Mouse (Mus musculus) R1 (cell line): ENCODE data around the gene Pkp4.
A peak's percentile ranks its signal among the peaks of the same experiment; 100 is the strongest.

Source experiments
- DNase-seq: peaks from one replicate; pipeline ENCODE4 v3.0.0-alpha.2; 2018; ENCODE audit warnings: low read depth, low spot score

The Pkp4 gene

DNA sequence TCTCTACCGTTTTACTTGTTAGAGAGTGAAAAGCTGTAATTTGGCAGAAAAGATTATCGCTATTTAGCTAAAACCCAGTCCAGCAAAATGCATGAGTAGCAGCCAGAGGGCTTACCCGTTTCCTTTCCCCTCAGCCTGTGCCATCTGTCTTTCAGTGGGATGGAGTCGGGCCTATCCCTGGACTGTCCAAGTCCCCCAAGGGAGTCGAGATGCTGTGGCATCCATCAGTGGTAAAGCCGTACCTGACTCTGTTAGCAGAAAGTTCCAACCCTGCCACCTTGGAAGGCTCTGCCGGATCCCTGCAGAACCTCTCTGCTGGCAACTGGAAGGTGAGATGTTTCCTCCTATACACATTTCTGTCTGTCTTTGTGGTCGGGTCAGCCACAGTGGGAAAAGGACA lies 178.3 kb downstream of the Pkp4 start:
- DNase-seq, result no peak

DNA sequence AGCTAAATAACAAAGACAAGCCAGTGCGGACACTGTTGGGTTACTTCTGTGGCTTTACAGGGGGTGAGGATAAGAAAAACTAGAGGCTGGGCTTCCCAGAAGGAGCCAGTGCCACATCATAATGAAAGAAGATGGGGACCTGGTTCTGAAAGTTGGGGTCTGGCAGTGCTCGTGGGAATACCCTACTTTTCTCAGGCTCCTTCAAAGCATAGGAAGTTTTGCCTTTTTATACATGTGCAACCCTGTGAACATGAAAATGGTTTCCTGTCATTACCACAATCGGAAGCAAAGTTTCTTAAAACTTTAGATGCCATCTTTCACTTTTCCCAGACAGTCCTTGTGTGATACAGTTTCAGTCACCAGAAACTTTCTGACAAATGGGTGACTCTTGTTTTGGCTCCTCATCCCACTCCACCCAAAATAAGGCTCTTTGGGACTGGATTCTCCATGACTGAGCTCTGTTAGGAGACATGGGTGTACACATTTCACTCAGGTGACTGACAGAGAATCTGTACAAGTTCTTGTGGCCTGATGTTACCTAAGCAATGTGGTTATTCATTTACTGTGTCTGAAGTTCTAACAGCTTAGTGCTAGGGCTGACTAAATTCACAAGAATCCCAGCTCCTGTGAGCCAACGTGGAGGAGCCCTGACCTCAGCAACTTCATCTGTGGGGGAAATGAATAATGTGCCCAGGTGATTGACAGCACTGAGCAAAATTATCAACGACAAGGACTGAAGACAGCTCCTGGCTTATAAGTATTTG lies 179.3 kb downstream of the Pkp4 start:
- no peak for DNase-seq

DNA sequence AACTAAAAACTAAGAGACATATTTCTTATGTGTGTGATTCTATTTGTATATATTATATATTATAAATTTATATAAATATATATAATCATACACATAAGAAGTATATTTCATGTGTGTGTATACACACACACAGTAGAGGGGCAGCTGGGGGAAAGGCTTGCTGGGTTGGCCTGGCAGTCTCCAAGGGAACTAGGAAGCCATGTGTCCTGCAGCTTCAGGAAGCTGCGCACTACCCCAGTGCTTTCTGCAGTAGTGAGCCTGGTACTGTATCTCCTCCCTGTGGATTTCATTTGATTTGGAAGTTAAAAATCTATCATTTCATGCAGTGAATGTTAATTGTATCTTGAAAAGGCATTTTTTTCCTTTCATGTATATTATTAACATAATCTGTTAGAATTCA lies 180.2 kb downstream of the Pkp4 start:
- no peak for DNase-seq

DNA sequence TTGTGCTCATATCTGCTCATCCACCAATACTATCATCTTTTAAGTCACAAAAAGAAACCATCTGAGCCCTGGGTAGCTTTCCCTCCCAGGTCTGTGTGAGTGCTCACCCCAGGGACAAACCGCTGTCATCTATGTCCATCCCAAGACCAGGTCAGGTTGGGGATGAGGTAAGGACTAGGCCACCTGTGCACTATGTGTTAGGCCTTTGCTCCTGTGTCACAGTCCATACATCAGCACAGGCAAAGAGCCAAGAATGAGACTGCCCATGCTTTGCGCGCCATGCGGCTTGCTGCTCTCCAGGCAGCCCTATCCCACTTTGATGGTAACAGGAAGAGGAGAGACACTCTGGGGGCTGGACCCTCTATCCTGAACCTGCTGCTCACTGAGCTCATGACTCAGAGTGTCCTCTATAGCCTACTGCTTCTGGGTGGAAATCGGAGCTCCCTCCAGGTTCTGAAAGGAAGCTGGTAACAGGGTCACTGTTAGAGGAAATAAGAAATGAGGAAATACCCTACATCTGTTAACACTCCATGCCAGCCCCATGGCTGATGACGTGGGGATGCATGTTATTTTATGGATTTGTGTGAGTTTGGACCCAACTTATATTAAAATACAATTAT lies 182.1 kb downstream of the Pkp4 start:
- no peak for DNase-seq

DNA sequence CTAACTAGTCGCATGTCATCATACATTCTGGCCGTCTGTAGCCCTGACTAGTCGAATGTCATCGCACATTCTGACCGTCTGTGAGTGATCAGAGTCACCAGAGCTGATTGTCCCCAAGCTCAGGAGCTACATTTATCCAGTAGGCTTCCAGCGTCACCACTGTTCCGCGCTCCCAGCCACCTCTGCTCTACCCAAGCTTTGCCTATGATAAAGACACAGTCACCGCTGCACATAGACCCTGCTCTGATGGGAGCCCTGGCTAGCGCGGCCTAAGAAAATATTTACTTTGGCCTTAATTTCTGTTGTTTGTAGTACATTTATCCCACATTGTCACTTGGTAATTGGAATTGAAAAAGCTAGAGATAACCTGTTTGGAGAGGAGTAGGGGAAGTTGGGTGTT lies 183.2 kb downstream of the Pkp4 start:
- DNase-seq, result no peak

DNA sequence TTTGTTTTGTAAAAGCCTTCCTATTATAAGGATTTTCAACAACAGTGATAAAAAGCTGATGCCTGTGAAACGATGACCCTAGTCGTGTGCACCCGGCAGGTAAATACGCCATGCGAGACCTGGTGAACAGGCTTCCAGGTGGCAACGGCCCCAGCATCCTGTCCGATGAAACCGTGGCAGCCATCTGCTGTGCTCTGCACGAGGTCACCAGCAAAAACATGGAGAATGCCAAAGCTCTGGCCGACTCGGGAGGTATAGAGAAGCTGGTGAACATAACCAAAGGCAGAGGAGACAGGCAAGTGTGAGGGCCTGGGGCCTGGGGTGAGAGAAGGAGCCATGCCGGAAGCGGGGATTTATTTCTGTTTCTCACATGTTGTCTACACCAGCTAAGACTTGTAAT lies 184.0 kb downstream of the Pkp4 start:
- DNase-seq, result no peak

DNA sequence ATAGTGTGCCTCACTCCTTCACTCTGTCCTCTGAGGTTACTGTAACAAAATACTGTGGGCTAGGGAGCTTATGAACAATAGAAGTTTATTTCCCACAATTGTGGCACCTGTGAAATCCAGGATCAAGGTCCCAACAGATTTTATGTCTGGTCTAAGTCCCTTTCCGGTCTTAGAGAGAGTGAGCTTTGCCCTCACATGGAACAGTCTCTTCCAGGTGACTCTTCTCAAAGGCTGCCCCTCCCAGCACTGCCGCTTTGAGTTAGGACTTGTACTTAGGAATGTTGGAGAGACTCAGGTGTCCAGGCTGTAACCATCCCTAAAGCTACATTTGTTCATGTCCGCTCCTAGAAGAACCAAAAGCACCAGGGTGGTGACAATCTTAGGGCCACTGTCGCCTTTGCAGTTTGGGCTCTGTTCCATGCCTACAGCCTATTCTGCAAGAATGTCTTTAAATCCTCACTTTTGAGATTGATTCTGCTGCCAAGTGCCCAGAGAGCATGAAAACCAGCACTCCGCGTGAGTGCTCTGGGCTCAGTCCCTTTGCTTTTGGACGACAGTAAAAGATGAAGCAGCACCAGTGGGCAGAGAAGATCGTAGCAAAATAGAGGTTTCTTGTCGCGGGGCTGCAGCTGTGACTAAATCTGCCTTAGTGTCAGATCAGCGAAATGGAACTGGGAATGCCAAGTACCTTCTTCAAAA lies 184.6 kb downstream of the Pkp4 start:
- no peak for DNase-seq

DNA sequence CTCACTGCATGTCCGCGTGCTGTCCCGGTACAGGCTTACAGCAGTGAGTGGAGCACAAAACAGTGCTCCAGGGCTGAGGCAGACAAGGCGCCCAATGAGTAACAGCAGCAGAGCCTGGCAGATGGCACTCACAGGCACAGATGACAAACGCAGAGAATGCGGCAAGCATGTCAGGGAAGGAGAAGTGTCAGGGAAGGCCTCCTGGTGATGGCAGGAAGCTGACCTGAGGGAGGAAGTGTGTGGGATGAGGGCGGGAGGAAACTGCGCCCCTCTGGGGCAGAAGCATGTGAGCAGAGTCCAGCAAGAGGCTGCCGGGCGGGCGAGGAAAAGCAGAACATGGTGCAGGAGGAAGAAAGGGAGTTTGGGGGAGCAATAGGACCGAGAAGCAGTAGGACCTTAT lies 185.8 kb downstream of the Pkp4 start:
- peak; percentile 54 for DNase-seq

DNA sequence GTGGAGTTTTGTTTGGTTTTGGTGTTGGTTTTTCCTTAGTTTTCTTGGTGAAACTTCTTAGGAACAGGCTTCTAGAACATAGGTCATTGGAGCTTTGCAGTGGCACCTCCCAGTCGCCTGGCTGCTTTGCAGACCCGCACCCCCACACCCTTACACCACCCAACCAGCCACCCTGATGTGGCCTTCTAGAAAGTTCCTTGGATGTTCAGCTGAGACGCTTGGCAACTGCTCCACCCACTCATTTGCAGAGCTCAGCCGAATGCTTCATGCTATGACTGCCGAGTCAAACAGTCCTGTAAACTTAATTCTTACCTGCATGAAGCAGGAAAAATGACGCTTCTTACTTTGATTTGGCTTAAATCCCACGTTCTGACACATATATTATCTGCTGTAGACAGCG lies 187.9 kb downstream of the Pkp4 start:
- no peak for DNase-seq

DNA sequence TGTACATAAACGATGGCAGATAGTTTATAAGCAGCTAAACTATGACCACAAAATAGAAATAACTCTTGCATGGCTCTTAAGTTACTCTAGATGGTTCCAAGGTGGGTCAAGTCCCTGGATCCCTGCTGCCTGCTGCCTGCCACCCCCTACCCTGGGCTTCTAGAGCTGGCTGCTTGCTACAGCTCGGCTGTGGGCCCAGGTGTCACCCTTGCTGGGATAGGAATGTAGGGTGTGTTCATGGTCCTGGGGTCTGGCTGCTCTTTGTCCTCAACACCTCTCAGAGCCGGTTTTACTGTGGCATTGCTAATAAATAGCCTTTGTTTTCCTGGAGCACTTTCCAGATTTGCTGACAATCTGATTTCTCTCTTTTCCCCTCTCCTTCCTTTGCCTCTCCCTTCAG lies 189.4 kb downstream of the Pkp4 start:
- DNase-seq, result peak; percentile 80

DNA sequence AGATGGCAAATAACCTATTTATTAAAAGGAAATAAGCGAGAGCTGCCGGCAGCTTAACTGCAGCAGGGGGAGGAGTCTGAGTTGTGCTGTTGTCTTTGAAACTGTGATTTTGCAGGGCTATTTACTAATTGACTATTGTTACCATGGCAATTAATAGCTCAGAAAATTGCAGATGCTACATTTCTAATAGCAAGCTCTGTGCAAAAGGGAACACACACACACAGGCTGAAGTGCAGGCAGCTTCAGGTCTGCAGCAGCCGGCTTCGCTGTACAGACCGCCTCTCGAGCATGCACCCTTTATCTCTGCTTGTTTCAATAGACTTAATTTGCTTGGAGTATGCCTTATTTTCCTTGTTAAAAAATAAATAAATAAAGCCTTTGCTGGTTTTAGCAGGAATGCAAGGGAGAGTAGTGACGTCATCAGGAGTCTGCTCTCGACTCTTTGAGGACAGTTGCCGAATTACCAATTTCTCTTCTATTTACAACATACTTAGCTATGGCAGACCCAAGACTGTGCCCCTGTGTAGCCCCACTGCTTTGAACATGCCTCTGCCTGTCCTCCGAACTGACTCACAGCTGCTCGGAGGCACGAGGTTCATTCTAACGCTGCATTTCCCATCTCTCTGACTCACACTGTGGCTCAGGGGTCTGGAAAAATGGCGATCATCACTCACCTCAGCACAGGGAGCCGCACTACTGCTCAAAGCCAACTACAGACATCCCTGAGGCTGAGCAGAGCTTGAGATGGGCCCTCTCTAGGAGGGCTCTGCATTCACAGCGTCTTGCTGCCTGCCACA lies 190.9 kb downstream of the Pkp4 start:
- peak; percentile 43 for DNase-seq

DNA sequence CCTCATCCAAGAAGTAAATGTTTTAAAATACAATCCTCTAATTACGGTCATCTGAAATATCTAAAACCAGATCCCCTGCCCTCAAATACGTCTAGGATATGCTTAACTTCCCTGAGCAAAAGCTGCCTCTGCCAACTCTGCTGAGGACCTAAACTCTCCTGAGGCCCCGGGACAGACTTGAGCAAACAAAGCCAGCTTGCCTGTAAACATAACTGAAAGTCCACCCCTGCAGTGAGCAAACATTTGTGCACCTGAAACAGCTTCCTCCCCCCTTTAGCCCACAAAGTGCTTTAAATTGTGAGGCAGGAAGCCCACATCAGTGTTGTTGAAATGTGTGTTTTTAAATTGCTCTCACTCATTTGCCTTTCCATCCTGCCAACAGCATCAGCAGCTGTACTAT lies 193.2 kb downstream of the Pkp4 start:
- DNase-seq, result peak; percentile 40

DNA sequence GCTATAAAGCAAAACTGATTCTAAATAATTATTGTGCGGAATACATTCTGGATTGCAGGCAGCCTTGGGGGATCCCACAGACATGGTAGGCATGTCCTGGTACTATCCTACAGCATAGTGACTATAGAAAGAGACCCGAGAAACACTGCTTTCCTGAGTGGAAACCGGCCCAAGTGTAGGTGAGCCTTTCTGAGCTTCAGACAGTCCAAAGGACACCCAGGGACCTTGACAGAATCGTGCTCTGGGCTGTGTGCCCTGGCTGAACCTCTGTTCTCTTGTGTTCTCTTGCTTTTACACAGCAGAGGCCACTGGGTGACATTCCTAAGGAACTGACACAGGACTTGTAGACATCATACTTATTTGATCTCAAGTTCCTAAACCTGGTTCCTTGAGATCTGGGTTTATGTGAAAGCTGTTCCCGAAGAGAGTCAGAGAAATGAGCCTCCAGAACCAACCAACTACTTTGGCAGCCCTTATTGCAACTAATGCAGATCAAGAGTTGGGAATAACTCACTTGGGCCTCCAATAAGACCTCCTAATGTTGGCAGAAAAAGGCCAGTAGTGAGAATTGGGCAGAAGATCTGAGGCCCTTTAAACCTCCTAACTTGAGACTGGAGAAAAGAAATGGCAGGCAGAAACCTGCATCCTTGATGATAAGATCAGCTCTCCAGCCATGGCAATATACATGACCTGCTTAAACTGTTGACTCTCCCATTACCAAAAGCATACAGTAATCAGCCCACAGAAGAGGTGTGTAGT lies 195.1 kb downstream of the Pkp4 start:
- DNase-seq, result no peak

DNA sequence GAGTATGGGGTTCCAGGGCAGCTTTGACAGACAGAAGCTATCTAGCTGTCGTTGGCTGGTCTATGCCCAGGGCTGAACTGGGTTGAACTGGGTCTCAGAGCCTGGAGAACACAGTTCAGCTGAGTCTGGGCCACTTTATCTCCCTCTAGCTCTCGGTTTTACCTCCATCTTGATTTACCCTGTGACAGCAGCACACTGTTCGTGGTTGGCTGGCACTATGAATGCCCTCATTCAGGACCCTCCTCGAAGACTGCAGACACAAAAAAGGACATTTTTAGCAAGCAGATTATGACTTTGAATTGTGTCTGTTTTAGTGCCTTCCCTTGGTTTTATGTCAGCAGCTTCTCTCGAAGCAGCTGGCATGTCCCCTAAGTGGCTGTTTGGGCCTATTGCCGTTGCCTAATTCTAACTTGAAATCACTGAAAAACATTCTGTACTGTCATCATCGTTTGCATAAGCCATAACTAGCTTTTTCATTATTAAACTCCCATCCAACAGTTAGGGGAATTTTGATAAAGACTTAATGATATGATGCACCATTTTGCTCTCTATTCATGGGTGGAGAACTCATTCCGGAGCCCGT lies 199.2 kb downstream of the Pkp4 start:
- no peak for DNase-seq

DNA sequence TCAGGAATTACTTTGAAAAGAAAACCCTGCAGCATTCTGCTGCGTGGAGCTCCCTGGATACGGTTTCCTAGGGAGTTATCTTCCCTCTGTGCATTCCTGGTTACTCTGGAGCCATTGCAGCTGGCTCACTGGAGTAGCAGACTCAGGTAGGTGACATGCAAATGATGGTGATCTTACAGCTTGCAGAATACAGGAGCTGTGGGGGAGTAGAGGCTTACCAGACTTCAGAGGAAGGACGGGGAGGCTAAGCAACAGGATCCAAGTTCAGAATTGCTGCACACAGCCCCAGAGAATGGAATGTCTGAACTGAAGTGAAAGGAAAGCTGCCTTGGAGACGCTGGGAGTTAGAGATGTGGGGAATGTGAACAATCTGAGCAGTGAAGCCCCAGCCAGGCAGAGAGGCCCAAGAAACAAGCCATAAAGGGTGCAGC lies 200.7 kb downstream of the Pkp4 start:
- DNase-seq, result peak; percentile 85

DNA sequence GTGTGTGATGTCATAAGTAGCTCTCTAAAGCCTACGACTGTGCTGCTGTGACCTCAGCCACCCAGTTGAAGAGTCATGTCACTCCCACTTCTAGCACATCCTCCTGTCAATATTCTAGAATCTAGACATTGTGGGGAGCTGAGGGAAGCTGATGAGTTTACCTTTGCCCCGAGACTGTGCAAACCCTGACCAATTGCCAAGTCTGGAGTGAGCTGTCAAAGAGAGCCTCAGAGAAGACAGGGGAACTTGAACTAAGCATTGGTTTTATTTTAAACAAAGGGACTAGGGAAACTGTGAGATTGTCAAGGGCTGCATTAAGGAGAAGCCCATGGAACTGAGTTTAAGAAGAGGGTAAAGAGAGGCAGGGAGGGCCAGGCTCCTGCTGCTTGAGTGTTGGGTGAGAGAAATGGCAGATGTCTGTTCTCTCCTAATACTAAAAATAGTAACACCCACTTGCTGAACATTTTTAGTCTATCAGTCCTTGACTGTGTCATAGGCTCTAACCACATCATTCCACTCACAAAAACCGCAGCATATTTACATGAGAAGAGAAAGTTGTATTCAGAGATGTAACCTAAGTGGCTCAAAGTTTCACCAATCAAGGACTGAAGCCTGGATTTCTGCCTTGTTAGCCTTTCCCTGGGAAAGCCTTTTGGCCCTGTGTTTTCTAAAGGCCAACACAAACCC lies 203.6 kb downstream of the Pkp4 start:
- no peak for DNase-seq

DNA sequence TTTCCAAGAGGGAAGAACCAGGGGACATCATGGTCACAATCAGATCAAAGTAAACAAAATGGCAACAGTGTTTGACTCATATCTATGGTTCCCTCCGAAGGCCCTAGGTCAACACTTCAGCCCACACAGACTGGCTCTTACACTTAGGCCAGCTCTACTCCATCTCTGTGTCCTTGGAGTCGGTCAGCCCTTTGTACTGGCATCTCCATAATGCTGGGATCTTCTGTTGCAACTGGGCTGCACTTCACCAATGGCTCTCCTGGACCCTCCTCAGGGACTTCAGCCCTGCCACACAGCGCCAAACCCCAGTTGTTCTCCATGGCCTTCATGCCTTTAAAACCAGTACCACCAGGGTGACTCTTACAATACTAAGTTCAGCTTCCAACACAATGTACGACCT lies 206.5 kb downstream of the Pkp4 start:
- no peak for DNase-seq

DNA sequence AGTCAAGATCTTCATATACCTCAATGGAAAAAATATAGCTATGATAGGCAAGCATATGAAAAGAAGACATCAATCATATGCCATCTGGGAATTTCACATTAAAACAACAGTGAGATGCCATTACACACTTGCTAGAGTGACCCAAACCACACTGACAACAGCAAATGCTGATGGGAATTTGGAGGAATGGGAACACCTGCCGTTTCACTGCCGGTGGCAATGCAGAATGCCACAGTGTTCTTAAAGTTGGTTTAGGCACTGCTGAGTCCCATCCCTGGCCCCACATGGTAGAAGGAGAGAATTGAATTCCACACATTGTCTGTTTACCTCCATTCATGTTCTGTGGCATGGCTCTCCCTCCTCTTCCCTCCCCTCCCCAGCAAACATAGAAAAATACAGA lies 212.5 kb downstream of the Pkp4 start:
- DNase-seq, result no peak

DNA sequence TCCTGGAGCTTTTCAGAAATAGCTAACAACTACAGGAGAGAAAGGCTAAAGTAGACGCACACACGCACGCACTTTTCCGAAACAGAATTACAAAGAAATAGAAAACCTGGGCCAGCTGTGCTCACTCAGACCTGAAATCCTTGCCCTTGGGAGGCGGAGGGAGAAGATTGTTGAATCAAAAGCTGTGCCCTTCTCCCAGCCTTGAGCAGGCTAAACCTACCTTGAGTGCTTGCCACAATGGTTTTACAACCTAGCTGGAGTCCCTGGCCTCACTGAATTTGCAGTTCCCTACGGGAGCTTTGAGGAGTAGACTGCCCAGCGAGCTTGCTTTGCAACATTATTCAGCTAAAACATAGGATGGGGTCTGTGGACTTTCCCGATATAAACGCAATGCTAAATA lies 217.4 kb downstream of the Pkp4 start:
- peak; percentile 89 for DNase-seq

DNA sequence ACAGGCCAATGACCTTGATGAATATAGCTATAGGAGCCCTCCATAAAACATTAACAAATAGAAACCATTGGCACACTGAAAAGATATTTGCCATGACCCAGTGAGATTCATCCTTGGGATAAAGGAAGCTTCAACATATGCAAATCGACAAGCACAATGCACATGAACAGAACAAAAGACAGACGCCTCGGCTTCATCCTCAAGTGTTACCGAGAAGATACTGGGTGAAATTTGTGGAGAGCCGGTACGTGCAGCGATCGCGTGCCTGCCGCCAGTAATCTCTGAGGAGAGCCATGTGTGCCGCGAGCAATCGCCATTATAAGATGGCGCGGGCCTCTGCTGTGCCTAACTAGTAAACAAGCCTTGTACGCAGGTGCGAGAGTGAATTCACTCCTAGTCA lies 218.2 kb downstream of the Pkp4 start:
- DNase-seq, result peak; percentile 87
